Mouse (Mus musculus) lung, postnatal 0 days (tissue): ENCODE measurements around the gene Fbrsl1. TPM values are rescaled to one million over a fixed set of nuclear protein-coding genes. Genes with fewer than 3 reads are reported as not detected.

Experiments used
- ATAC-seq: fragments of 200-750 bp; cut with Nextera tagmentation; 2 replicates; pipeline ENCODE4 v1.8.0; 2017; ENCODE audit warnings: moderate library complexity
- DNase-seq: peaks from one replicate; pipeline ENCODE4 v3.0.0-alpha.2; 2016; ENCODE audit warnings: low spot score
- H3K27ac ChIP-seq: fragments of 300-500 bp; sonication (generic); 2 replicates; pipeline ENCODE4 v1.5.1; 2014; ENCODE audit warnings: antibody characterized with exemption, mild to moderate bottlenecking, low read length, mixed read lengths
- H3K27me3 ChIP-seq: fragments of 300-500 bp; sonication (generic); replicated peaks from 2 replicates; pipeline ENCODE4 v1.6.1; 2014; ENCODE audit warnings: low read length, mixed read lengths; ENCODE audit not compliant: insufficient read depth
- H3K36me3 ChIP-seq: fragments of 300-500 bp; sonication (generic); 2 replicates; pipeline ENCODE4 v1.6.1; 2014; ENCODE audit warnings: low read length, mixed read lengths; ENCODE audit not compliant: insufficient read depth
- H3K4me1 ChIP-seq: fragments of 300-500 bp; sonication (generic); 2 replicates; pipeline ENCODE4 v1.6.1; 2014; ENCODE audit warnings: antibody characterized with exemption, low read depth, low read length, mixed read lengths; ENCODE audit not compliant: insufficient read depth
- H3K4me2 ChIP-seq: fragments of 300-500 bp; sonication (generic); replicated peaks from 2 replicates; pipeline ENCODE4 v1.6.1; 2014; ENCODE audit warnings: low read depth, mild to moderate bottlenecking, low read length, moderate library complexity, mixed read lengths
- H3K4me3 ChIP-seq: fragments of 300-500 bp; sonication (generic); 2 replicates; pipeline ENCODE4 v1.5.1; 2014; ENCODE audit warnings: low read depth, low read length
- H3K9ac ChIP-seq: fragments of 300-500 bp; sonication (generic); replicated peaks from 2 replicates; pipeline ENCODE4 v1.6.1; 2014; ENCODE audit warnings: low read depth, mild to moderate bottlenecking
- H3K9me3 ChIP-seq: fragments of 300-500 bp; sonication (generic); 2 replicates; pipeline ENCODE4 v1.6.1; 2016; ENCODE audit warnings: low read length, mixed read lengths
- CTCF ChIP-seq: IDR thresholded peaks from 2 replicates; pipeline ENCODE4 v1.5.1; 2016; ENCODE audit warnings: antibody characterized with exemption, mild to moderate bottlenecking
- EP300 ChIP-seq: IDR thresholded peaks from 2 replicates; pipeline ENCODE4 v1.6.1; 2016; ENCODE audit warnings: antibody characterized with exemption, mild to moderate bottlenecking, control low read depth
- WGBS: fragments of 180-500 bp; shearing (Covaris S2); extraction: QIAGEN DNeasy Blood & Tissue Kit; methylation state at CpG from one replicate; pipeline ENCODE4 v1.1.7; 2014; 5-methylcytosine and 5-hydroxymethylcytosine counted together
- polyA plus RNA-seq: library from polyadenylated mRNA; unstranded; fragments of >200 nt; fragmentation: Nextera tagmentation; extraction: Ambion mirVana; gene quantifications from 2 replicates; pipeline ENCODE4 v1.2.1, GENCODE M21; 2015

The Fbrsl1 gene
- polyA plus RNA-seq, 1 experiment from 2014 or later: 10.4 TPM

DNA sequence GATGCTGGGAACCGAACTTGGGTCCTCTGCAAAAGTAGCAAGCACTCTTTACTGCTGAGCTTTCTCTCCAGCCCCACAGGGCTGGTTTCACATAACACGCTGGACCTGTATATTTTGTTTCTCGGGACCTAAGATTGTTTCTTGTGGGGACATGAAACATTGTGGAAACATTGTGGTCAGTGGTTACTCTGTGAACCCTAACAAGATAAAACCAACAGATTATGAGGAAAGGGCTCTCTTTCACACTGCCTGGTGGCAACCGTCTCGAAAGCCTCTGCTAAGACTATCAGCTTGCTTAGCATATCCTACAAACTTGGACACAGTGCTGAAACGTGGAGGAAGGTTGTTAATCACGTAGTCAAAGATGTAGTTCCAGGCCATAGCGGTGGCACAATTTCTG is 101.3 kb downstream of the Fbrsl1 start:
- Histone ChIP-seq H3K9ac (no peak overlapping the region), H3K9me3 (no peaks in the 10 kb centered on the region), H3K4me3 (no peak overlapping the region), H3K4me2 (no peak overlapping the region), H3K27me3 (peaks cover 5% of the 10 kb centered on the region; the same call in 1 of the 2 replicates), H3K36me3 (no peaks in the 10 kb centered on the region), H3K4me1 (peaks cover 8% of the 10 kb centered on the region), H3K27ac (no peak overlapping the region)
- DNase-seq (no peak), ATAC-seq (no peak)
- TF ChIP-seq EP300: no peak
- TF ChIP-seq CTCF: no peak
- 82% methylated on average over 8 of the region's 8 CpGs for WGBS

DNA sequence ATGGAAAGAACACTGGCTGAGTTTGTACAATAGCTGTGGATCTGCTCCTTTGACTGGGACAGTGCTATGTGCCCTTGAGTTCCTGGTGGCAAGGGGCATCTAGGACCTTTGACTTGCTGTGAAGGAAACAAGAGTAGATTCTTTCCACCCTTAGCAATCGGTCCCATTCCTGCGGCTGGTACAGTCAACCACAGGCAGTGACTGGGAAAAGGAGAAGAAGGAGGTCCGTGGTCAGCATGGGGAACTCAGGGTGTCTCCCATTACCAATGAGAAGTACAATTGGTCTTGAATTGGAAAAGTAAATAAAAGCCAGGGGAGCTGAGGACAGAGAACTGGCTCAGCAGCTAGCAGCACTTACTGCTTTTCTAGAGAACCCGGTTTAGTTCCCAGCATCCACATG is 102.8 kb downstream of the Fbrsl1 start:
- TF ChIP-seq EP300 (no peak), CTCF (no peak)
- no peak for ATAC-seq
- peaks cover 6% of the 10 kb centered on the region; the same call in 1 of the 2 replicates for H3K27me3 ChIP-seq
- H3K4me2 ChIP-seq: no peak overlapping the region
- H3K27ac ChIP-seq: no peak overlapping the region
- no peak overlapping the region for H3K9ac ChIP-seq
- 51% methylated on average over 4 of the region's 4 CpGs for WGBS
- no peak overlapping the region for H3K4me3 ChIP-seq
- peaks cover 8% of the 10 kb centered on the region for H3K4me1 ChIP-seq
- H3K36me3 ChIP-seq: no peaks in the 10 kb centered on the region
- peak; percentile 31 for DNase-seq
- no peaks in the 10 kb centered on the region for H3K9me3 ChIP-seq

DNA sequence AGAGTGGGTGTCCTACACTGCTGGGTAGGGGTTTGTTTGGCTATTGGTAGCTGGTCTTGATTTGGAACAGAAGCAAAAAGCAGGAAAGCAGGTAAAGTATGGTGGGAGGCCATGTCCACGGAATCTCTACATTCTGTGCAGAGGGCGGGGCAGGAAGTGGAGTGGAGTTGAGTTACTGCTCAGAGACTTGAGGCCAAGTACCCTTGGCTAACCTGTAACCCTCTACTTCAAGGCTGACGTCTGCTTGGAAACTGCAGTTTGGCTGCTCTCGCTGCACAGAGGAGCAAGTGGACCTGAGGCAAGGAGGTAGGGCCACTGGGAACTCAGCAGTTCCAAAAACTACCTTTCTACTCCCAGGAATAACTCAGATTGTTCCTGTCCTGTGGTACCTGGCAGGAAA is 103.8 kb downstream of the Fbrsl1 start, which contains the start of gene Lrcol1:
Gene Lrcol1, plus strand, starts transcription at position 207 of the 400 bp plus-strand sequence.
- peaks cover 6% of the 10 kb centered on the region; the same call in 1 of the 2 replicates for H3K27me3 ChIP-seq
- no peak within 1 kb of the TSS for H3K9ac ChIP-seq
- ATAC-seq (peak; percentile 87), DNase-seq (peak; percentile 88)
- TF ChIP-seq CTCF: no peak
- no peak for TF ChIP-seq EP300
- H3K4me2 ChIP-seq: no peak within 1 kb of the TSS
- H3K9me3 ChIP-seq: no peaks in the 10 kb centered on the region
- no peak within 1 kb of the TSS for H3K4me3 ChIP-seq
- no peaks in the 10 kb centered on the region for H3K36me3 ChIP-seq
- WGBS: 44% methylated on average over 4 of the region's 4 CpGs
- peaks cover 8% of the 10 kb centered on the region for H3K4me1 ChIP-seq
- peak within 1 kb of the TSS; percentile 39 for H3K27ac ChIP-seq

DNA sequence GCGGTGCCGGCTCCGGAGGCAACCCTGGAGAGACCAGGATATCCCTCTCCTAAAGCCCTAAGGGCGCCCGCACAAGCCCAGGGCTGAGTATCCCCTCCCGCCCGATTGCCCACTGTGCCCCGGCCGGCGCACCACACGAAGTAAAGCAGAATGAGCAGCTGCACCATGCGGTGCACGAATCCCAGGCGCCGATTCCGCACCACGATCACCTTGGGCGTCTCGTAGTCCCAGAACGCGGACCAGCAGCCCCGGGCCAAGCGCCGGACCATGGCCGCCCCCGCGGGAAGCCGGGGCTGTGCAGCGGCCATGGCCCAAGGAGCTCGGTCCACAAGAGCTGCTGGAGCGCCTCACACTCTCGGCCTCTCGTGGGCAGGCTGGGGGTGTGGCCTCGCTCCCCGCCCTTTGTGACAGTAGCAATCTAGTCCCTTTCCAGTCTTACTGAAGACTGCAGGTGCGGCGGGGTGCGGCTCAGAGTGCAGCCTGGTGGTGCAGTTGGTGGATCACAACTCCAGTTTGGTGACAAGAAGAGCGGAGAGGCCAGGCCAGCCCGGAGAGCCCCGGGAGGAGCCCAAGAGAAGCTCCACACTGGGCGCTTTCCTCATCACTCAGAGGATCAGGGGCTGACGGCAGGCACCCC is 105.5 kb downstream of the Fbrsl1 start, which contains the start of gene P2rx2:
Gene P2rx2, minus strand, starts transcription at position 565 of the 637 bp plus-strand sequence.
- Histone ChIP-seq H3K4me2 (peak within 1 kb of the TSS; percentile 88), H3K4me1 (peaks cover 8% of the 10 kb centered on the region), H3K36me3 (no peaks in the 10 kb centered on the region), H3K27me3 (peaks cover 6% of the 10 kb centered on the region; the same call in 1 of the 2 replicates), H3K27ac (0 out of 2 replicates have a peak within 1 kb of the TSS, but pooled peaks have one; percentile 39), H3K4me3 (peak within 1 kb of the TSS; percentile 45), H3K9me3 (no peaks in the 10 kb centered on the region), H3K9ac (peak within 1 kb of the TSS; percentile 32; the same call in 1 of the 2 replicates)
- ATAC-seq (peak; percentile 72), DNase-seq (peak; percentile 68)
- WGBS: 1% methylated on average over 29 of the region's 43 CpGs
- peak; percentile 25; the same call in 1 of the 2 replicates for TF ChIP-seq CTCF
- TF ChIP-seq EP300: no peak

DNA sequence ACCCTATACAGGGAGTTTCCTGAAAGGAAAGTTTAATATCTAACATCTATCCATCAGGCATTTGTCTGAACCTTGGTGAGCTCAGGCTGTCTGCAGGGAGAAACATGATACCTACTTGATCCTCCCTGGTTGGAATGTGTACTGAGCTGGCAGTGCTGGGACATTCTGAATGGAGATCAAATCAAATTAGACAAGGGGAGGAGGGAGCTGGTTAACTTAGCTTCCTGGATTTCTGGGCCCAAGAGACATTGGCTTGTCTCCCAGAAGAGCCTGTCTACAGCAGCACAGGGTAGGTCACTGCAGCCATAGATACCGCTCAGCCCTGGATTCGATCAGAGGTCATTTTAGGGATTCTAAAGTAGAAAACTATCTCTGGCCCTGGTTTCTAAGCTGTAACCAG is 109.5 kb downstream of the Fbrsl1 start:
- TF ChIP-seq CTCF (no peak), EP300 (no peak)
- H3K27me3 ChIP-seq: peaks cover 6% of the 10 kb centered on the region; the same call in 1 of the 2 replicates
- H3K4me2 ChIP-seq: no peak overlapping the region
- no peaks in the 10 kb centered on the region for H3K36me3 ChIP-seq
- no peak overlapping the region for H3K27ac ChIP-seq
- DNase-seq (no peak), ATAC-seq (no peak)
- no peak overlapping the region for H3K9ac ChIP-seq
- WGBS: 60% methylated on average over 2 of the region's 2 CpGs
- no peak overlapping the region for H3K4me3 ChIP-seq
- H3K4me1 ChIP-seq: peaks cover 8% of the 10 kb centered on the region
- H3K9me3 ChIP-seq: no peaks in the 10 kb centered on the region

DNA sequence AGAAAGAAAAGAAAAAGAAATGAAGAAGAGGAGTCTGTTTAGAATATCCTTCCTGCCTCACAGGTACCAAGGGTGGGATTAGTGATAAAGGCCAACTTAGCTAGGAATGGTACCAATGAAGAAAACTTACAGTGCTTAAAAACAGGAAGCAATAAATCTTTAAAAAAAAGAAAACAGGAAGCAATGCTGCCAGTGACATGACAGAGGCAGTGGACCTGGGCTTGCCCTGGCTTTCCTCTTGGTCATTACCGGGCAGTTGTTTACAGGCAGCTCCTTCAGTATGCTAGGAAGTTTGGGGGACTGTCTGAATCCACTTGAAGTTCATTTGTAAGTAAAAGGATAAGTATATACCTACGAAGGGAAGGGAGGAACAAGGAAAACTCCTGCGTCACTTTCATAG is 117.8 kb downstream of the Fbrsl1 start:
- no peak for ATAC-seq
- Histone ChIP-seq H3K4me1 (no peaks in the 10 kb centered on the region), H3K4me2 (no peak overlapping the region), H3K27me3 (no peaks in the 10 kb centered on the region), H3K9me3 (no peaks in the 10 kb centered on the region), H3K27ac (no peak overlapping the region), H3K4me3 (no peak overlapping the region), H3K9ac (no peak overlapping the region), H3K36me3 (no peaks in the 10 kb centered on the region; the same call in 1 of the 2 replicates)
- DNase-seq: no peak
- WGBS: 70% methylated on average over 3 of the region's 3 CpGs
- TF ChIP-seq EP300 (no peak), CTCF (no peak)
